Mouse (Mus musculus) stomach, embryonic 15.5 days (tissue): Measurements from ENCODE around the gene Myf5. TPM values are rescaled to one million over a fixed set of nuclear protein-coding genes. Genes with fewer than 3 reads are reported as not detected.

ENCODE experiments used
- ATAC-seq: fragments of 200-750 bp; cut with Nextera tagmentation; 2 replicates; pipeline ENCODE4 v1.8.0; 2017; ENCODE audit warnings: low read depth, moderate number of reproducible peaks, moderate TSS enrichment; ENCODE audit not compliant: insufficient read depth, low FRiP score
- H3K27ac ChIP-seq: fragments of 300-500 bp; sonication (generic); 2 replicates; pipeline ENCODE4 v1.5.1; 2015; ENCODE audit warnings: mild to moderate bottlenecking, inconsistent platforms
- H3K27me3 ChIP-seq: fragments of 300-500 bp; sonication (generic); replicated peaks from 2 replicates; pipeline ENCODE4 v1.6.1; 2015; ENCODE audit warnings: inconsistent platforms
- H3K36me3 ChIP-seq: fragments of 300-500 bp; sonication (generic); 2 replicates; pipeline ENCODE4 v1.6.1; 2015; ENCODE audit warnings: inconsistent platforms
- H3K4me1 ChIP-seq: fragments of 300-500 bp; sonication (generic); 2 replicates; pipeline ENCODE4 v1.6.1; 2015; ENCODE audit warnings: inconsistent platforms
- H3K4me2 ChIP-seq: fragments of 300-500 bp; sonication (generic); 2 replicates; pipeline ENCODE4 v1.6.1; 2015; ENCODE audit warnings: mild to moderate bottlenecking, inconsistent platforms
- H3K4me3 ChIP-seq: fragments of 300-500 bp; sonication (generic); replicated peaks from 2 replicates; pipeline ENCODE4 v1.5.1; 2015; ENCODE audit warnings: inconsistent platforms
- H3K9ac ChIP-seq: fragments of 300-500 bp; sonication (generic); 2 replicates; pipeline ENCODE4 v1.6.1; 2015; ENCODE audit warnings: inconsistent platforms
- H3K9me3 ChIP-seq: fragments of 300-500 bp; sonication (generic); 2 replicates; pipeline ENCODE4 v1.6.1; 2016; ENCODE audit warnings: inconsistent platforms
- WGBS: fragments of 180-500 bp; shearing (Covaris S2); methylation state at CpG from one replicate; pipeline ENCODE4 v1.1.7; 2015; 5-methylcytosine and 5-hydroxymethylcytosine counted together
- polyA plus RNA-seq: library from polyadenylated mRNA; unstranded; fragments of >200 nt; fragmentation: Nextera tagmentation; extraction: Ambion mirVana; gene quantifications from 2 replicates; pipeline ENCODE4 v1.2.1, GENCODE M21; 2015

Gene Myf5
- 0.26 and 0.40 TPM in 2 replicates for polyA plus RNA-seq

DNA sequence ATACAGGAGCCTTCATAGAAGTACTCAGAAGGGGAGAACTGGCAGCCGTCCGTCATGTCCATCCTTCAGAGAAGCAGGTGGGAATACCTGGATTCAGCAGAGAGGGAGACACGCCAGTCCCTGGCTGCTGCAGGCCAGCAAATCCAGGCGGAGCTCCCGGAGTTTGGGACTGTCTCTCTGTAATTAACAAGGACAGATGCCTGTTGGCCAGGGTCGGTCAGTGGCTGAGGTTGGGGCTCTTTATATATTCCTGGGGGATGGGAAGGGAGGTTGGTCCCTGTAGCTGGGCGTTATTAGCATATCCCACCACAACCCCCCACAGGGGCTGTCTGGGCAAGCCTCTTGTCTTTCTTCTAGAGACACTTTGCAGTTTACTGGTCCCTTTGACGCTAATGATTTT, at the start of gene Myf5:
TSS of gene Myf5 (minus strand) at position 265 of the 400 bp plus-strand sequence.
- no peaks in the 10 kb centered on the region for H3K27me3 ChIP-seq
- H3K4me2 ChIP-seq, result no peak within 1 kb of the TSS; the same call in 1 of the 2 replicates
- no peaks in the 10 kb centered on the region for H3K36me3 ChIP-seq
- no peak within 1 kb of the TSS for H3K4me3 ChIP-seq
- 63% methylated on average over 8 of the region's 8 CpGs for WGBS
- no peaks in the 10 kb centered on the region for H3K4me1 ChIP-seq
- no peak within 1 kb of the TSS for H3K9ac ChIP-seq
- H3K27ac ChIP-seq, result no peak within 1 kb of the TSS
- no peak for ATAC-seq
- no peaks in the 10 kb centered on the region for H3K9me3 ChIP-seq

DNA sequence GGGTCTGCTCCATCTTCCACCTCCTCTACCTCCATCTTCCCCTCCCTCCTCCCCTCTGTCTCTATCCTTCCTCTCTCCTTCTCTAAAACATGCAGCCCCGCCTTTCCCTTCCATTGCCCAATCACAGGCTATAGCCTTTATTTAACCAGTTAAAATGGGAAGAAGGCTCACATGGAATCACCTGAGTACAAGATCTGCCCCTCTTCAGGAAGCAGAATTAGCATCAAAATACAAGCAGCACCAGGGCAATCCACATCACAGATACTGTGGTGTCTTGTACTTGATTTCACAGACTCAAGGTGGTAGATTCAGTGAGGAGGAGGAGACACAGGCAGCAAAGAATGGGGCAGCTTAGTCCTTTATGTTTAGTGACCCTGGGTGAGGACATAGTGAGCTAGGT, 42.8 kb upstream of the Myf5 start:
- H3K36me3 ChIP-seq, result no peaks in the 10 kb centered on the region
- H3K9me3 ChIP-seq, result no peaks in the 10 kb centered on the region
- WGBS, result 84% methylated on average over 1 of the region's 1 CpGs
- no peak overlapping the region for H3K4me3 ChIP-seq
- no peak overlapping the region for H3K4me2 ChIP-seq
- H3K27ac ChIP-seq, result no peak overlapping the region
- no peak for ATAC-seq
- H3K27me3 ChIP-seq, result no peaks in the 10 kb centered on the region
- no peaks in the 10 kb centered on the region for H3K4me1 ChIP-seq
- H3K9ac ChIP-seq, result no peak overlapping the region

DNA sequence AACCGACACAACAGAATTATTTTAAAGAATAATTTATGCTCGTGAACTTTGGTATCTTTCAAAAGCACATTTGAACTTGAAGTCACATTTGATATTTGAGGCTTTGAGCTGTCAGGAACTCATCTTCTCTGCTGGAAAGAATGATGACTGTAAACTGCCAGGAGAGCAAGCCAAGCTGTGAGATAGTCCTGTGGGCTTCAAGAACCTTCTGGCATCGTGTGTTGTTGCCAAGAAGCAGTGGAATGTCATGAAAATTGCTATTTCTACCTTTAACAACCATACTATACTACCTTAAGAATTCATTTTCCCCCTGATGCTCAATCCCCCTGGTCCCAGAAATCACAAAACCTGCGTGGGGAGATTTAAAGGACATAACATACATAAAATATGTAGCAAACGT, 33.3 kb upstream of the Myf5 start:
- no peak for ATAC-seq

DNA sequence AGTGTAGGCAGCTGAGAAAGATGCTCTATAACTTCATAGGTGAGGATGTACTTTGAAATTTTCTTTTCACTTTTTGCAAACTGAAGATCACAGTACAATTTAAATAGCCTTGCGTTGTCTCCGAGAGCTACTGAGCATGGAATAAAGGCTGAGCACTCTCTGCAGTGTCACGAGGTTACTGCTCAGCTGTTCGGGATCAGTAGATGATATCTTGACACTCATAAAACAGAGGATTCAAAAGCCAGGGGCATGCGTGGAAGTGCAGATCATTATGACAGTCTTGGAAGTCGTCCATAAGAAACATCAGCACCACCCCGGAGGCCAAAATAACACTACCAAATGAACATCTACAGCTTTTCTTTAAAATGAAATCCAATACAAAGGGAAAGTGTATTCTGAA, 30.7 kb upstream of the Myf5 start:
- no peak overlapping the region for H3K27ac ChIP-seq
- H3K27me3 ChIP-seq, result no peaks in the 10 kb centered on the region
- no peak overlapping the region for H3K4me3 ChIP-seq
- H3K9ac ChIP-seq, result no peak overlapping the region
- 61% methylated on average over 7 of the region's 7 CpGs for WGBS
- ATAC-seq, result no peak
- H3K36me3 ChIP-seq, result no peaks in the 10 kb centered on the region
- no peaks in the 10 kb centered on the region for H3K4me1 ChIP-seq
- H3K9me3 ChIP-seq, result no peaks in the 10 kb centered on the region
- no peak overlapping the region for H3K4me2 ChIP-seq

More for the DNA sequence above, 33.3 kb upstream of the Myf5 start:
- Histone ChIP-seq H3K4me3 (no peak overlapping the region), H3K27ac (no peak overlapping the region), H3K9ac (no peak overlapping the region), H3K4me2 (no peak overlapping the region), H3K27me3 (no peaks in the 10 kb centered on the region), H3K4me1 (no peaks in the 10 kb centered on the region), H3K9me3 (no peaks in the 10 kb centered on the region), H3K36me3 (no peaks in the 10 kb centered on the region)
- 61% methylated on average over 5 of the region's 5 CpGs for WGBS

DNA sequence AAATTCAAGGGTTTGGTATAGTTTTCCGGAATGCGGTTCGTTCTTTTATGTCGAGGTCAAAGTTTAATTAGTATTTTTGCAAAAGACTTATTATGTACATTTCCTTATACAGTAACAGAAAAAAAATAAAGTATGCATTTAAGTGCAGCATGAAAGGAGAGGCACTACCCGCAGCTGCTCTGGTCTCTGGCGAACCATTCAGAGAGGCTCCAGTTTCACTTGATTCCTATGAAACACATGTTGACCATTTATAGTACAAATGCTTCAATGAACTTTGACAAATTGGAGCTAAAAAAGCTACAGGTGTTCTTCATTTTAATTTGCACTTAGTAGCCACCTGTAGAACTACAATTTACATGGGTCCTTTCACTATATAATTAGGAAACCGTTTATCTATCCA, 28.8 kb upstream of the Myf5 start:
- H3K4me1 ChIP-seq, result no peaks in the 10 kb centered on the region
- H3K27me3 ChIP-seq, result no peaks in the 10 kb centered on the region
- H3K27ac ChIP-seq, result no peak overlapping the region
- 79% methylated on average over 7 of the region's 7 CpGs for WGBS
- no peak overlapping the region for H3K9ac ChIP-seq
- no peak overlapping the region for H3K4me2 ChIP-seq
- H3K9me3 ChIP-seq, result no peaks in the 10 kb centered on the region
- no peak for ATAC-seq
- no peak overlapping the region for H3K4me3 ChIP-seq
- no peaks in the 10 kb centered on the region for H3K36me3 ChIP-seq

DNA sequence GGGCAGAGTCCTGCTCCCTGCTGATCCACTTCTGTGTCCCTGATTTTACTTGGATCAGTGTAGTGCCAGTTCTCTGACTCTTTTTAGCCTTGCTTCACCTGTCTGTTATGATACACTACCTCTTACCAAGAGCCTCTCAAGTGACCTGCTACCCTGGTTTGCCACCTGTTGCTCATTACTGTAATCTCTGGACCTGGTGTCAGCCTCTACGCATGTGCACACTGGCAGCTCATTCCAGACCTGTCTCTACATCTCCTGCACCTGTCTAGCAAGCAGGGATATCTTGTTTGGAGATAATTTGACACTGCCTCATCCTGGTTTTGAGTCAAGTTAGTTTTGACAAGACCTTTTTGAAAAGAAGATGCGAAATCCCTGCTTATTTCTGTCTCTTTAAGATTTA, 20.5 kb upstream of the Myf5 start:
- H3K4me2 ChIP-seq, result no peak overlapping the region
- no peak overlapping the region for H3K9ac ChIP-seq
- no peaks in the 10 kb centered on the region for H3K9me3 ChIP-seq
- no peak overlapping the region for H3K27ac ChIP-seq
- H3K4me1 ChIP-seq, result no peaks in the 10 kb centered on the region
- WGBS, result 81% methylated on average over 2 of the region's 2 CpGs
- no peak for ATAC-seq
- no peak overlapping the region for H3K4me3 ChIP-seq
- no peaks in the 10 kb centered on the region for H3K36me3 ChIP-seq
- no peaks in the 10 kb centered on the region for H3K27me3 ChIP-seq

DNA sequence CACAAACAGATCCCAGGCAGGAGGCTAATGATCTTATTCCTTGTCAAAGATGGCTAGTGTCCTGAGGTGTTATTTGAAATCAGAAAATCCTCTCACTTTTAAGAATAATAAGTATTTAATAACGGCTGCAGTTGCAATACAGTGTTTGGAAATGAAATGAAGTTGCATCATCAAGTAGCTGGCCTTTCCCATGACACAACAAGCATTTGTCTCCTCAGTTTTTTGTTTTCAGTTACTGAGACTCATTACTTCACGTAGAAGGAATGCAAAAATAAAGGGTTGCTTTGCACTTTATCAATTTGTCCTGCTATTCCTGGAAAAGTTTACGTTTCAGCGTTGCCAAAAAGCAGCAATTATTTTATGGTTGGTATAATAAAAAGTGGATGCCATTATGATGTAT, 17.5 kb upstream of the Myf5 start:
- 54% methylated on average over 4 of the region's 4 CpGs for WGBS
- H3K9me3 ChIP-seq, result no peaks in the 10 kb centered on the region
- H3K4me2 ChIP-seq, result no peak overlapping the region
- H3K4me1 ChIP-seq, result no peaks in the 10 kb centered on the region
- H3K27ac ChIP-seq, result no peak overlapping the region
- H3K4me3 ChIP-seq, result no peak overlapping the region
- H3K27me3 ChIP-seq, result no peaks in the 10 kb centered on the region
- H3K36me3 ChIP-seq, result no peaks in the 10 kb centered on the region
- ATAC-seq, result no peak
- H3K9ac ChIP-seq, result no peak overlapping the region

DNA sequence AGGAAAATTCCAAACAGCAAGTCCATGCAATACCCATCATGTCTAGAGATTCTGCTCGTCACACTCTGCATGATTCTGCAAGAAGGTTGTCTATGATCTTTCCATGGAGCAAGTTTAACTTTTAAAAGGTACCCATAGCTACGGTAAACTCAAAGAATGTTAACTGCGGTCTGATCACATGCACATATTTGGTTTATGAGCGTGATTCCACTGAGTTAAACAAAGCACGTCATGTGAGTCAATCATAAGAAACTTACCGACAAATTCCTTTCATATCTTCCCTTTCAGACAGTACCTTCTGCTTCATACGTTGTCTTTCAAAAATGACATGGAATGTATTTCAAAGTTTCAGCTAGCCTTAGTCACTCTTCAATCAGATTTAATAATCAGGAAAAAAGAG, 16.3 kb upstream of the Myf5 start:
- no peak for ATAC-seq
- Histone ChIP-seq H3K4me2 (no peak overlapping the region), H3K9me3 (no peaks in the 10 kb centered on the region), H3K4me1 (no peaks in the 10 kb centered on the region), H3K4me3 (no peak overlapping the region), H3K27me3 (no peaks in the 10 kb centered on the region), H3K36me3 (no peaks in the 10 kb centered on the region), H3K9ac (no peak overlapping the region), H3K27ac (no peak overlapping the region)
- 84% methylated on average over 7 of the region's 7 CpGs for WGBS

DNA sequence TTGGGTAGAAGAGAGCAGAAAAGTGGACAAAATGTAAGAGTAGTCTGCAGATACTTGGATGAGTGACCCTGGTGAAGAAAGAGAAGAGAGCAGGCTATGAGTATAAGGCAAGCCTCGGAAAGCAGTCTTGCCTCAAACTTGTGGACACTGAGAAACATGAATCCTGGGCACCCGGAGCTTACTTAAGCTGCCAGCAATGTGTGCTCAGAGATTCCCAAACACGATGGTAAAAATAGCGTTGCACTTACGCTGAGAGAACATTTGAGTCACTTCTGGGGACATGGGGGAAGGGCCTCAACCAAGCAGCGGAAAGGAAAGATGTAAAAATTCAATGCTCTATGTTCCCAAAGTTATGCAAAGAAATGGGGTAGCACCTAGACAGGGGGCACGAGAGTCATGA, 13.7 kb upstream of the Myf5 start:
- no peak overlapping the region for H3K4me3 ChIP-seq
- no peak overlapping the region for H3K9ac ChIP-seq
- no peaks in the 10 kb centered on the region for H3K27me3 ChIP-seq
- H3K4me2 ChIP-seq, result no peak overlapping the region
- H3K9me3 ChIP-seq, result no peaks in the 10 kb centered on the region
- H3K4me1 ChIP-seq, result no peaks in the 10 kb centered on the region
- 78% methylated on average over 7 of the region's 7 CpGs for WGBS
- H3K36me3 ChIP-seq, result no peaks in the 10 kb centered on the region
- H3K27ac ChIP-seq, result no peak overlapping the region
- ATAC-seq, result no peak

DNA sequence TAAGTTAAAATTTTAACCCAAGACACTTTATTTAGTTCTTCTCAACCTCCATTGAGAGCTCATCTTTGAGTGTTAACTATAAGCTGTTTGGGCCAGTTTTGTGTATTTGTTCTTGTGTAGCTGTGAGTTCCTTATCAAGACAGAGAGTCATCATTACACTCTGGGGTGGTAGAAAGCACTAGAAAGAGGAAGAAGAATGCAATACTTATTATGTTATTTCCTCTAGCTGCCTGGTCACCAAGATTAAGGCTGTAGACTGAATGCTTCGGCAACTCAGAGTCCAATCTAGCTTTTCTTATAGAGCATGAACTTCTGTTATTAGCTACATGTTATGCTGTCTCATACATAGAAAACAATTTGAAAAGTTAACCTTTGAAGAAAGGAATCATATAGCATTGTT, 10.5 kb upstream of the Myf5 start:
- no peak for ATAC-seq
- peaks cover 5% of the 10 kb centered on the region; the same call in 1 of the 2 replicates for H3K4me1 ChIP-seq
- no peak overlapping the region for H3K9ac ChIP-seq
- no peak overlapping the region for H3K27ac ChIP-seq
- no peaks in the 10 kb centered on the region for H3K27me3 ChIP-seq
- no peaks in the 10 kb centered on the region for H3K9me3 ChIP-seq
- no peak overlapping the region for H3K4me3 ChIP-seq
- H3K36me3 ChIP-seq, result no peaks in the 10 kb centered on the region
- no peak overlapping the region for H3K4me2 ChIP-seq
- 83% methylated on average over 1 of the region's 1 CpGs for WGBS

DNA sequence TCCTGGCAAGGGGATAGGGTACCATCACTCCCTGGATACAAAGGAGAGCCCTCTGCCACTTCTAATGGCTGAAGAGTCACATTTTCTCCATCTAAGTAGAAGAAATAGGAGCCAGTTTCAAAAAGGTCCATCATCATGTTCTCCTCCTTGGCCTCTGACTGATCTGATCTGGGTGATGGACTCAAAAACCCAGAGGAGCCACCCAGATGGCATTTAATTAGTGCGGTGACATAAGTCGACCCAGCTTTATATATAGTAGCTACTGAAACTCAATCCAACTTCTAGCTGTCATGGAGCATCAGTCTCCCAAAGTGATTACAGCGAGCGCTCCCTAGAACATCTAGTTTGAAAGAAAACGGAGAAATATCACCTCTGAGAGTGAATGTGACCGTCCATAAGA, 8.6 kb upstream of the Myf5 start, which contains the start of gene Myf6:
TSS of gene Myf6 (minus strand) at position 170 of the 400 bp plus-strand sequence.
- no peaks in the 10 kb centered on the region for H3K27me3 ChIP-seq
- no peak within 1 kb of the TSS for H3K9ac ChIP-seq
- H3K36me3 ChIP-seq, result no peaks in the 10 kb centered on the region
- peaks cover 5% of the 10 kb centered on the region; the same call in 1 of the 2 replicates for H3K4me1 ChIP-seq
- H3K4me3 ChIP-seq, result peak within 1 kb of the TSS; percentile 25; the same call in 1 of the 2 replicates
- no peak within 1 kb of the TSS for H3K27ac ChIP-seq
- H3K9me3 ChIP-seq, result no peaks in the 10 kb centered on the region
- H3K4me2 ChIP-seq, result peak within 1 kb of the TSS; percentile 56
- 88% methylated on average over 6 of the region's 6 CpGs for WGBS
- no peak for ATAC-seq

DNA sequence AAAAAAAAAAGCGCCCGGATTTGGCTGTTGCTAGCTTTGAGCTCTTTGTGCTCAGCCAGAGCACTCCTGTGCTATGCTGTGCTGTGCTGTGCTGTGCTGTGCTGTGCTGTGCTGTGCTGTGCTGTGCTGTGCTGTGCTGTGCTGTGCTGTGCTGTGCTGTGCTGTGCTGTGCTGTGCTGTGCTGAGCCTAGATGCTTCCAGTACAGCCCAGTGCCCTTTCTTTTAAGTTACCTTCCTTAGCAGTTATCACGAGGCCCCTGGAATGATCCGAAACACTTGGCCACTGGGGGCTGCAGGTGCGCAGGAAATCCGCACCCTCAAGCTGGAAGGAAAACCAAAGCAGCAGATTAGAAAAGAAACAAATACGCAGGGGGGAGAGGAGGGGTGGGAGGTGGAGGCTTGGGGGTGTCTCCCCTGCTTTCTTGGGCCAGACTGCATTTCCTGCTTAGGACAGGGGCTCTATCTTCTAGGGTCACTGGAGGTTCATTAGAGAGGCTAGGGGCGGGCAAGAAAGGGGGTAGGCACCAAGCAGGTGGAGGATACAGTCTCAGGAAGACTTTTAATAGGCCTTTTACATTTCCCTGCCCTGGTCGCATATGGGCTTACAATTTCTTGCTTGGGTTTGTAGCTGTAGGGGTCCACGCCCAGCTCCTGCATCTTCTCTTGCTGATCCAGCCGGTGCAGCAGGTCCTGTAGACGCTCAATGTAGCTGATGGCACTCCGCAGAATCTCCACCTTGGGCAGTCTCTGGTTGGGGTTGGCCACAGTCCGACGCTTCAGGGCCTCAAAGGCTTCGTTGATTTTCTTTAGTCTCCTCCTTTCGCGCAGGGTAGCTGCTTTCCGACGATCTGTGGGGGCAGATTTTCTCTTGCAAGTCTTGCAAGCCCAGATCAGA, 7.9 kb upstream of the Myf5 start:
- Histone ChIP-seq H3K27me3 (no peaks in the 10 kb centered on the region), H3K4me3 (peak overlapping the region; percentile 25), H3K4me2 (peak overlapping the region; percentile 56), H3K36me3 (no peaks in the 10 kb centered on the region), H3K9ac (no peak overlapping the region), H3K4me1 (peaks cover 5% of the 10 kb centered on the region; the same call in 1 of the 2 replicates), H3K27ac (no peak overlapping the region), H3K9me3 (no peaks in the 10 kb centered on the region)
- no peak; the same call in 1 of the 2 replicates for ATAC-seq
- WGBS, result 50% methylated on average over 20 of the region's 20 CpGs
